Mouse (Mus musculus) liver, embryonic 14.5 days (tissue): ENCODE measurements around the gene Slit2. TPM values are rescaled to one million over a fixed set of nuclear protein-coding genes. Genes with fewer than 3 reads are reported as not detected.
A peak's percentile ranks its signal among the peaks of the same experiment; 100 is the strongest.

Experiments
- ATAC-seq: fragments of 200-750 bp; cut with Nextera tagmentation; 2 replicates; pipeline ENCODE4 v1.8.0; 2017; ENCODE audit warnings: moderate number of reproducible peaks, mild to moderate bottlenecking, moderate library complexity; ENCODE audit not compliant: insufficient read depth
- DNase-seq, 3 experiments: peaks; one replicate each; pipeline ENCODE4 v3.0.0-alpha.2; 2012 to 2013; ENCODE audit warnings: low read depth in 3 of 3, low spot score in 3 of 3
- H3K27ac ChIP-seq: fragments of 300-500 bp; sonication (generic); 2 replicates; pipeline ENCODE4 v1.5.1; 2014; ENCODE audit warnings: moderate library complexity, mild to moderate bottlenecking, control low read depth, inconsistent platforms
- H3K27me3 ChIP-seq: fragments of 300-500 bp; sonication (generic); 2 replicates; pipeline ENCODE4 v1.6.1; 2014; ENCODE audit warnings: mild to moderate bottlenecking, low read length, moderate library complexity; ENCODE audit not compliant: control insufficient read depth, insufficient read depth
- H3K36me3 ChIP-seq: fragments of 300-500 bp; sonication (generic); replicated peaks from 2 replicates; pipeline ENCODE4 v1.6.1; 2014; ENCODE audit warnings: low read depth; ENCODE audit not compliant: control insufficient read depth, insufficient read depth
- H3K4me1 ChIP-seq, 2 experiments: fragments of 200-500 bp in 1 of 2; fragments of 300-500 bp in 1 of 2; sonication (generic) in 1 of 2; replicated peaks; 2 replicates each; pipeline ENCODE4 v1.6.1; 2012 to 2014; ENCODE audit warnings: antibody characterized with exemption in 1 of 2, inconsistent platforms in 1 of 2, low read length in 1 of 2; ENCODE audit not compliant: control insufficient read depth in 2 of 2, insufficient read depth in 2 of 2
- H3K4me2 ChIP-seq: fragments of 300-500 bp; sonication (generic); 2 replicates; pipeline ENCODE4 v1.6.1; 2014; ENCODE audit warnings: low read depth, mild to moderate bottlenecking, control low read depth, moderate library complexity
- H3K4me3 ChIP-seq, 2 experiments: fragments of 200-500 bp in 1 of 2; fragments of 300-500 bp in 1 of 2; sonication (generic) in 1 of 2; 2 replicates each; pipeline ENCODE4 v1.5.1; 2012 to 2014; ENCODE audit warnings: low read depth in 2 of 2, low read length in 2 of 2, mild to moderate bottlenecking in 2 of 2, control low read depth in 1 of 2, inconsistent platforms in 1 of 2, moderate library complexity in 1 of 2; ENCODE audit not compliant: insufficient read depth in 1 of 2
- H3K9ac ChIP-seq: fragments of 300-500 bp; sonication (generic); replicated peaks from 2 replicates; pipeline ENCODE4 v1.6.1; 2014; ENCODE audit warnings: mild to moderate bottlenecking, control low read depth, moderate library complexity
- H3K9me3 ChIP-seq: fragments of 300-500 bp; sonication (generic); 2 replicates; pipeline ENCODE4 v1.6.1; 2016; ENCODE audit warnings: low read length, mixed read lengths; ENCODE audit not compliant: control insufficient read depth
- CTCF ChIP-seq: IDR thresholded peaks from 2 replicates; pipeline ENCODE4 v1.5.1; 2016; ENCODE audit warnings: antibody characterized with exemption, low read depth, control low read depth
- EP300 ChIP-seq: IDR thresholded peaks from 2 replicates; pipeline ENCODE4 v1.6.1; 2016; ENCODE audit warnings: antibody characterized with exemption, low read depth
- WGBS: fragments of 180-500 bp; shearing (Covaris S2); extraction: QIAGEN DNeasy Blood & Tissue Kit; methylation state at CpG from one replicate; pipeline ENCODE4 v1.1.7; 2014; ENCODE audit not compliant: insufficient replicate concordance; 5-methylcytosine and 5-hydroxymethylcytosine counted together
- polyA plus RNA-seq, 2 experiments: library from polyadenylated mRNA; depleted of rRNA in 1 of 2; stranded (reverse) in 1 of 2; unstranded in 1 of 2; fragments of >200 nt; fragmentation: Nextera tagmentation in 1 of 2; extraction: Ambion mirVana in 1 of 2; gene quantifications; 2 replicates each; pipeline versions ENCODE4 v1.2.1 to v1.2.3; 2012 to 2014

The Slit2 gene
- polyA plus RNA-seq (2012; rRNA removed) (0.28 and 0.41 TPM in 2 replicates), polyA plus RNA-seq (2014; fragmentation: Nextera tagmentation; extraction: Ambion mirVana) (0.32 and 0.45 TPM in 2 replicates)

DNA sequence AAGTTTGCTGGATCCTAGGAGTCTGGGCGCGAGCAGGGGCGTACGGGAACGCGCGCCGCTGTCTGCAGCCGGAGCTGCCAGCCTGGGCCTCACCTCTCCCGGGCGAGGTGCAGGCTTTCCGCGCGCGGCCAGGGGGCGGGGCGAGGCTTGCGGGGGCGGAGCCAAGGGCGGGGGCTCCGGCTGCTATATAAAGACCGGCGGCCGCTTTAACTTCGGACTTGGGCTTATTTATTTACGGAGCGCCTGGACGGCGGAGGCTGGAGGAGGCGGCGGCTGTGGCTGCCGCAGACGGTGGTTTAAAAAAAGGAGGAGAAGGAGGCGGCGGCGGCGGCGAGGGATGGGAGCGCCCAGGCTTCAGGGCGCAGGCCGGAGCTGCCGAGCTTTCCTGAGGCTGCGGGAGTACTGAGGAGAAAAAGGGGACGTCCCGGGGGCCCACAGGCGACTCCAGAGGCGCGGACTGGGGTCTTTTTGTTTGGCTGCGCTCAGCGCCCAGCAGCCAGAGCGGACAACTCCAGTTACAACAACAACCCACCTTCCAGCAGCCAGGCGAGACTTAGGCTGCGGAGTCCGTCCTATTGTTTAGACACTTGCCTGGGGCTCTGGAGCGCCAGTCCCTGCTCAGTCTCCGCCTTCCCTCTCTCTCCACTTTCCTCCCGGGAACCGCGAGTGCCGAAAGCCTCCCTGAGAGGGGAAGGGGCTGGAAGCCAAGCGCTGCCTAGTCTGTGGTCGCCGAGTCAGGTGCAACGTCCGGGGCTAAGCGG, at the start of gene Slit2:
TSS of gene Slit2 (plus strand) at position 198 of the 761 bp plus-strand sequence.
- no peaks in the 10 kb centered on the region for H3K4me1 ChIP-seq
- H3K9ac ChIP-seq: peak within 1 kb of the TSS; percentile 48
- H3K27me3 ChIP-seq: peaks cover 38% of the 10 kb centered on the region
- peak within 1 kb of the TSS; percentile 55 to 69 for H3K4me3 ChIP-seq
- TF ChIP-seq EP300: no peak
- no peak within 1 kb of the TSS for H3K27ac ChIP-seq
- ATAC-seq: peak; percentile 85
- peak; percentile 31 to 37 (median 34) for DNase-seq
- no peaks in the 10 kb centered on the region for H3K9me3 ChIP-seq
- under 1% methylated on average over 62 of the region's 66 CpGs for WGBS
- H3K36me3 ChIP-seq: no peaks in the 10 kb centered on the region
- peak within 1 kb of the TSS; percentile 82 for H3K4me2 ChIP-seq

DNA sequence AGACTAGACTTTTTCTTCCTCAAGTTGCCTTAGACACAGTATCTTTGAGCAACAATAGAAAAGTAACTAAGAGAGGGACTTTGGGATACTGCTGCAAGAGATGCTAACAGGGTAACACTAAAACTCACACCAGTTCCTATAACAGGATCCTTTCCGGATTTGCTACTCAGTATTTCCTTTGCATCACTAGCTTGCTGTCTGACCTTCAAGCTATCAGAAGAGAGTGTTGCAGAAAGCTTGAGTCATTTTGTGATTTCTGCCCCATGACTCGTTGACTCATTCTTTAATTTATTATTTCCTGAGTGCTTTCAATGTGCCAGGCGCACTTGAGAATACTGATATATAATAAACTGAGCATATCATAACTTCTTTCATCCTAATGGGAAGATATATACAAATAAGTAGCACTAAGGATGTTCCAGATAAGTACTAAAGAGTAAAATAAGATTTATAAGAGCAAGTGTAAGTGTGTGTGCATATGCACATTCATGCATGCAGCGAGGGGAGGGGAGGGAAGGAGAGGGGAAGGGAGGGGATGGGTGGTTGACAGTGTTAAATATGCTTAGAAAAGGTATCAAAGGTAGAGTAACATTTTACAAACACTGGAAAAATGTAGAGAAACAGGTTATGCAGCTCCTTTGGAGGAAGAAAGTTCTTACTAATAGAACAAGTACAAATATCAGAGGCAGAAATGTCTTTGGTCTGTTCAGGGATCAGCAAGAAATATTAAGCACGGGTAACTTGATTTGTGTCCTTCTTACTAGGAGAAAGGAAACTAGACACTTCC, 44.2 kb upstream of the Slit2 start:
- Histone ChIP-seq H3K27me3 (no peaks in the 10 kb centered on the region), H3K36me3 (no peaks in the 10 kb centered on the region), H3K4me1 (no peaks in the 10 kb centered on the region), H3K9me3 (no peaks in the 10 kb centered on the region), H3K9ac (no peak overlapping the region), H3K27ac (no peak overlapping the region), H3K4me2 (no peak overlapping the region), H3K4me3 (no peak overlapping the region)
- 47% methylated on average over 5 of the region's 5 CpGs for WGBS
- ATAC-seq (no peak), DNase-seq (no peak)
- no peak for TF ChIP-seq EP300
- TF ChIP-seq CTCF: no peak

DNA sequence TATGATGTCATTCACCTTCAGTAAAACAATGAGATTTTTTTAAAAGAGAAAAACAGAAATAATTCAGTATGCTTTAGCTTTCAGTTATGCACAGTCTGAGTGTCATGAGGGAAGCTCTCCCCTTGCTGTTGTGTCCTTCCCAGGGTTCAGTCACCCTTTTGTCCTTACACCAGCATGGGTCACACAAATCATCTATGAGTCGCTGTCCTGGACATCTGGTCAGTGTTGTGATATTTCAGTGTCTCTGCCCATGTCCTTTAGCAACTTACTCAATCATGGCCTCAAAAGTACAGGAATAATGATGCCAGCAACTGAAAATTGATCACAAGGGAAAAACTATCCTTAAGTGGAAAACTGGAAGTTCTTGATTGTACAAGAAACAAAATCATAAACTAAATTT, 26.5 kb upstream of the Slit2 start:
- Histone ChIP-seq H3K27ac (no peak overlapping the region), H3K27me3 (no peaks in the 10 kb centered on the region), H3K9ac (no peak overlapping the region), H3K4me1 (no peaks in the 10 kb centered on the region), H3K9me3 (no peaks in the 10 kb centered on the region), H3K36me3 (no peaks in the 10 kb centered on the region), H3K4me2 (no peak overlapping the region), H3K4me3 (no peak overlapping the region)
- ATAC-seq (no peak), DNase-seq (no peak)
- no peak for TF ChIP-seq CTCF
- no peak for TF ChIP-seq EP300
- 72% methylated on average over 1 of the region's 1 CpGs for WGBS

DNA sequence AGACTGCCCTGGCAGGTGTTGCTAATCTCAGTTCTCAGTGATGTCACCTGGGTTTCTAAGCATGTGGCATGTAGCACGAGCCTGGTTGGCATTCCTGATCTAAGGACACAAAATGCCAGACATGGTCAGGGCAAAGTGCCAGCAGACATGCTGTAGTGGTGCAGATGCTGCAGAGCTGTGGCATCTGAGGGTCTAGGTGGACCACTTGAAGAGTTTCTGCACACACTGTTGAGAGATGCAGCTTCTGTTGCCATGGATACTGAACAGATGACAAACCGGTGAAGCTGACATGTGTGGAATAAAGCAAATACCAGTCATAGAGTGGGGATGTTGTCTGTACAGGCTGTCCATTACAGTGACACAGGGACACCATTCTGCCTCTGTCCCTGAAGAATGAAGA, 7.1 kb upstream of the Slit2 start:
- Histone ChIP-seq H3K4me2 (no peak overlapping the region), H3K27ac (no peak overlapping the region), H3K4me1 (no peaks in the 10 kb centered on the region)

DNA sequence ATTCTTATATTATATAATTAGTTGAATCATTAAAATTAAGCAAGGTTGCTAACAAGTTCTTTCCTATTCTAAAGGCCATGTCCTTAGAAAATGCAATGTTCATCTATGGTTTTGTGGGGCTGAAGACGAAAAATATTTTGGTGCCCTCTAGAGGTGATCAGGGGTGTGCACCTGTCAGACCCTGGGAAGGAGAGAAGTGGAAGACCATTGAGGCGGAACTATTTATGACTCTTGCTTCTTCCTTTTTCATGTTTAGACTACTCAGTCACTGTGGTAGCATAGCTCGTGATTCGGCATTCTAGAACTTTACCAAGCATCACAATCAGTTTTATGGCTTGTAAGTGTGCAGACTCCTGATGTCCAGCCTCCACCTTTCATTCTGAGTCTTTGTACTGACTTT, 3.6 kb upstream of the Slit2 start:
- no peaks in the 10 kb centered on the region for H3K36me3 ChIP-seq
- no peak overlapping the region for H3K27ac ChIP-seq
- H3K9me3 ChIP-seq: no peaks in the 10 kb centered on the region
- WGBS: 6% methylated on average over 4 of the region's 4 CpGs
- DNase-seq (peak in 2 of 3 experiments; percentile 5 to 7), ATAC-seq (no peak)
- no peaks in the 10 kb centered on the region for H3K4me1 ChIP-seq
- no peak overlapping the region for H3K9ac ChIP-seq
- H3K4me3 ChIP-seq: no peak overlapping the region
- H3K27me3 ChIP-seq: peaks cover 14% of the 10 kb centered on the region
- TF ChIP-seq CTCF: peak; percentile 45; the same call in 1 of the 2 replicates
- no peak for TF ChIP-seq EP300
- H3K4me2 ChIP-seq: no peak overlapping the region

More for the DNA sequence above, 7.1 kb upstream of the Slit2 start:
- Histone ChIP-seq H3K4me3 (no peak overlapping the region), H3K9ac (no peak overlapping the region), H3K9me3 (no peaks in the 10 kb centered on the region), H3K36me3 (no peaks in the 10 kb centered on the region), H3K27me3 (no peaks in the 10 kb centered on the region)
- DNase-seq (no peak), ATAC-seq (no peak)
- 50% methylated on average over 2 of the region's 2 CpGs for WGBS
- TF ChIP-seq CTCF: no peak
- TF ChIP-seq EP300: no peak
